Mouse (Mus musculus): ENCODE measurements at regions not wholly inside any gene's neighbourhood (a gene's known extent, or its start where the extent isn't known, plus 50 kb on each side); places are given as distances from the start of the nearest gene placed in this dataset.
"Not testable (repeated sequence)": the region's sequence is repeated elsewhere in the genome, so short reads cannot be mapped to it uniquely, and the experiment has no call there.

DNA sequence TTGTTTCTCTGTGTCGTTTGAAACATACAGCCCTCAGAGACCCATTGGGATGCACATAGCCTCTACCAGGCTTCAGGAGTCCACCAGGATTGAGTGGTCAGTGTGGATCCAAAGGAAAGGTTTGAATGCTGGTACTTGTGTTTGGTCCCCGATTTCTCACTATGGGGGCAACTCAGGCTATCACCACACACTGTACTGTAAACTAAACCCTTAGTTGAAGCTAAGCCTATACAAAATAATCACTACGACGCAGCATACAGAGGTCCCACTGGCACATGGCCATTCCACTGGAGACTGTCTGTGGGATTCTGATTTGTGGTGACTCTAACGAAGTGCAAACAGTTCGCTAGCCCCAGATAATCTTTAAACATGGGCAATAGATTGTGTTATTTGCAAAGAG is 91.5 kb upstream of the Gm5148 start:
- no peak overlapping the region for H3K4me2 ChIP-seq (ENCODE audit: low read depth, low read length)
- no peak overlapping the region for H3K27ac ChIP-seq (ENCODE audit: low read length)
- H3K9ac ChIP-seq (ENCODE audit: low read length): no peak overlapping the region
- no peaks in the 10 kb centered on the region for H3K27me3 ChIP-seq (ENCODE audit: control insufficient read depth, insufficient read depth, low read length)
- no peaks in the 10 kb centered on the region for H3K4me1 ChIP-seq (ENCODE audit: control insufficient read depth, insufficient read depth, low read length)
- H3K36me3 ChIP-seq (ENCODE audit: control insufficient read depth, insufficient read depth): no peaks in the 10 kb centered on the region
- WGBS: 92% methylated on average over 6 of the region's 6 CpGs
- ATAC-seq (replicated peaks; ENCODE audit: extremely low read depth, insufficient read depth, low FRiP score): no peak
- H3K9me3 ChIP-seq (replicated peaks; ENCODE audit: control insufficient read depth, low read length): no peaks in the 10 kb centered on the region
- no peak overlapping the region for H3K4me3 ChIP-seq (ENCODE audit: low read length)

DNA sequence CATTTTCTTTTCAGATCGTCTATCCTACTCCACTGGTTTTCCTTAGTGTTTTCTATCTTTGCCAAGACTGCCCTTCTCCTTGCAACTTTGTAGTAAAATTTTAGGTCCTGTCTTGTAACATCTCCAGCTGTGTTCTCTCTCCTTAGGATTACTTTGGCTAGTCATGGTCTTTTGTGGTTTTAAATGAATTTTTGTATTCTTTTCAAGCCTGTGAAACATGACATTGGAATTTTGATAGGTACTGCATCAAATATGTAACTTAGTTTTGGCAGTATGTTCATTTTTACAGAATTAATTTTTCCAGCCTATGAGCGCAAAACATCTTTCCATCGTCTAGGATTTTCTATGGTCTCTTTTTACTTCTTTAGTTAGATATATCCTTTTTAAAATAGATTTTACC is 88.6 kb upstream of the Gm5148 start:
- H3K36me3 ChIP-seq (ENCODE audit: control insufficient read depth, insufficient read depth): no peaks in the 10 kb centered on the region
- ATAC-seq (replicated peaks; ENCODE audit: extremely low read depth, insufficient read depth, low FRiP score): no peak
- no peak overlapping the region for H3K27ac ChIP-seq (ENCODE audit: low read length)
- 80% methylated on average over 3 of the region's 3 CpGs for WGBS
- H3K9me3 ChIP-seq (replicated peaks; ENCODE audit: control insufficient read depth, low read length): peaks cover 7% of the 10 kb centered on the region
- no peak overlapping the region for H3K9ac ChIP-seq (ENCODE audit: low read length)
- no peak overlapping the region for H3K4me2 ChIP-seq (ENCODE audit: low read depth, low read length)
- no peak overlapping the region for H3K4me3 ChIP-seq (ENCODE audit: low read length)
- H3K27me3 ChIP-seq (ENCODE audit: control insufficient read depth, insufficient read depth, low read length): no peaks in the 10 kb centered on the region
- no peaks in the 10 kb centered on the region for H3K4me1 ChIP-seq (ENCODE audit: control insufficient read depth, insufficient read depth, low read length)

DNA sequence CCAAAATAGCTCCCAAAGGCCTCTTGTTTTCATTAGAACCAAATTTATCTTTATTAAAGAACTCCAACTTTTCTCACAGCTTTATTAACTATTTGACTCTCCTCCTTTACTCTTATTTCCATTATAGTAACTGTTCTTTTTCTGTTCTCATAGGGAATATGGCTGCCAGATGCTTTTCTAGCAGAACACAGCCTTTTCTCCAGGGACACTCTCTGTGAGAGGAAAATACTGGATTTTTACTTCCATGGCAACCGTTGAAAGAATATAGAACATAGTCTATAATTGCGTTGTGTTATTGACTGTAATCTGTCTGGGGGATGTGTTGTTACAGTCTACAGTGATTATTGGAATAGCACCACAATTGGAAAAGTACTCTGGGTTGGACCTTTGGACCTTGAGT is 87.1 kb upstream of the Gm5148 start:
- Histone ChIP-seq H3K36me3 (ENCODE audit: control insufficient read depth, insufficient read depth) (no peaks in the 10 kb centered on the region), H3K4me3 (ENCODE audit: low read length) (no peak overlapping the region), H3K27ac (ENCODE audit: low read length) (no peak overlapping the region), H3K9me3 (replicated peaks; ENCODE audit: control insufficient read depth, low read length) (peaks cover 7% of the 10 kb centered on the region), H3K4me2 (ENCODE audit: low read depth, low read length) (no peak overlapping the region), H3K4me1 (ENCODE audit: control insufficient read depth, insufficient read depth, low read length) (no peaks in the 10 kb centered on the region), H3K9ac (ENCODE audit: low read length) (no peak overlapping the region), H3K27me3 (ENCODE audit: control insufficient read depth, insufficient read depth, low read length) (no peaks in the 10 kb centered on the region)
- 94% methylated on average over 2 of the region's 2 CpGs for WGBS
- ATAC-seq (replicated peaks; ENCODE audit: extremely low read depth, insufficient read depth, low FRiP score): no peak

DNA sequence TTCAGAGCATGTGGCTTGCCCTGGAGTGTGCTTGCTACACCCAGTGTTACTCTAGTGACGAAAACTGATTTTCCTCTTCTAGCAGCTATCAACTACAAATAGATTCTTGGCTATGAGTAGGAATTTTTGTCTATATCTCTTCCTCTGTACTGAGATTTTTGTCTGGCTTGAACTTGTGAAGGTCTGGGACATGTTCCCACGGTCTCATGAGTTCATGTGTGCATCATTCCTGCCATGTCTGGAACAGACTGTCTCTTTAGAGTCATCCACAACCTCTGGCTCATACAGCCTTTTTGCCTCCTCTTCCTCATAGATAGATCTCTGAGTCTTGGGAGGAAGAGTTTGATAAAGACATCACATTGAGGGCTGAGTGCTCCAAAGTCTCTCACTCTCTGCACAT is 86.5 kb upstream of the Gm5148 start:
- H3K9me3 ChIP-seq (replicated peaks; ENCODE audit: control insufficient read depth, low read length): peaks cover 7% of the 10 kb centered on the region
- H3K4me3 ChIP-seq (ENCODE audit: low read length): no peak overlapping the region
- no peak overlapping the region for H3K4me2 ChIP-seq (ENCODE audit: low read depth, low read length)
- no peaks in the 10 kb centered on the region for H3K27me3 ChIP-seq (ENCODE audit: control insufficient read depth, insufficient read depth, low read length)
- no peak for ATAC-seq (replicated peaks; ENCODE audit: extremely low read depth, insufficient read depth, low FRiP score)
- no peaks in the 10 kb centered on the region for H3K36me3 ChIP-seq (ENCODE audit: control insufficient read depth, insufficient read depth)
- 64% methylated on average over 2 of the region's 2 CpGs for WGBS
- H3K9ac ChIP-seq (ENCODE audit: low read length): no peak overlapping the region
- H3K4me1 ChIP-seq (ENCODE audit: control insufficient read depth, insufficient read depth, low read length): no peaks in the 10 kb centered on the region
- H3K27ac ChIP-seq (ENCODE audit: low read length): no peak overlapping the region

- WGBS: 44% methylated on average over 6 of the region's 6 CpGs
- H3K9ac ChIP-seq (ENCODE audit: low read length): no peak overlapping the region
- no peak overlapping the region for H3K27ac ChIP-seq (ENCODE audit: low read length)
- peaks cover 7% of the 10 kb centered on the region for H3K9me3 ChIP-seq (replicated peaks; ENCODE audit: control insufficient read depth, low read length)
- peaks cover 4% of the 10 kb centered on the region; the same call in 1 of the 2 replicates for H3K4me1 ChIP-seq (ENCODE audit: control insufficient read depth, insufficient read depth, low read length)
- H3K4me2 ChIP-seq (ENCODE audit: low read depth, low read length): no peak overlapping the region
- peak; percentile 59; the same call in 1 of the 2 replicates for ATAC-seq (replicated peaks; ENCODE audit: extremely low read depth, insufficient read depth, low FRiP score)
- H3K36me3 ChIP-seq (ENCODE audit: control insufficient read depth, insufficient read depth): no peaks in the 10 kb centered on the region
- H3K4me3 ChIP-seq (ENCODE audit: low read length): no peak overlapping the region
- no peaks in the 10 kb centered on the region for H3K27me3 ChIP-seq (ENCODE audit: control insufficient read depth, insufficient read depth, low read length)
Measured at GRCm38 (mm10) chr3:37805805-37806148, 81.5 kb upstream of the Gm5148 start.

DNA sequence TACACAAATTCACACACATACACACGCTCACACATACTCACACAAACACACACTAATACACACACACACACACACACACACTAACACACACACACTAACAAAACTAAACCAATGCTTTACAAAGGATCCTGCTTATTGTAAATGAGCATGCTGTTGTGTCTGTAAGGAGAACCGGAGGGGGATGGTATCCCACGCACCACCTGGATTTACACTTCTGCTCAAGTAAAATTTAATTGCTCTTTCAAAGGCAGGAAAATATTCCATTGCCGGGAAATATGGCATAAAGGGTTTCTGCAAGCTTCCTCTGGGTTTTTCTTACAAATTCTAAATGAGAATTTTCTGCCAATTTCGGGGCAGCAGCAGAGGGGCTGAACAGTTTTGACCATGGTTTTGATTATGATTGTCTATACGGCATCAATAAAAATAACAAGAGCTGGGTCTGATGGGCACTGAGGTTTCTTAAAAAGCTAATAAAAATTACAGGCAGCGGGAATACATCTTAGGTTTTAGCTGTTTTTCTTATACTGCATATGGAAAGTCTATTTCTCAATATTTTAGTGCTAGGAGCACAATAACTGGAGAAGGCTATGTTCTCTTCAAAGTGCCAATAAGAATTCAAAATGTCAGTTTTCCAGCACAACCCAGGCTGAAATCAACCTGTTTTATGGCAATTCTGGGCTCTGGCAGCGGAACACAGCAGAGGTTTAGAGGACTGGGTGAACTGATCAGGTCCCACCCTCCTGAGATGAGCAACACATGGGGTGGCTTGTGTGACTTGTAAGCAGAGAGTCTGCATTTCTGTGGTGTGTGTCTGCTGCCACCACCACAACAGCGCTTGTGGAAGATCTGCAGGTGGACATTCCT is 80.9 kb upstream of the Gm5148 start:
- 81% methylated on average over 9 of the region's 9 CpGs for WGBS
- ATAC-seq (replicated peaks; ENCODE audit: extremely low read depth, insufficient read depth, low FRiP score): no peak; the same call in 1 of the 2 replicates

GRCm38 (mm10) chr3:37804261-37804660 is 80.0 kb upstream of the Gm5148 start:
- Histone ChIP-seq H3K27ac (ENCODE audit: low read length) (no peak overlapping the region; the same call in 1 of the 2 replicates), H3K4me1 (ENCODE audit: control insufficient read depth, insufficient read depth, low read length) (peaks cover 4% of the 10 kb centered on the region; the same call in 1 of the 2 replicates)
- WGBS: 37% methylated on average over 5 of the region's 5 CpGs

More for the DNA sequence above, 80.9 kb upstream of the Gm5148 start:
- Histone ChIP-seq H3K4me3 (ENCODE audit: low read length) (no peak overlapping the region), H3K27me3 (ENCODE audit: control insufficient read depth, insufficient read depth, low read length) (no peaks in the 10 kb centered on the region), H3K9ac (ENCODE audit: low read length) (no peak overlapping the region), H3K27ac (ENCODE audit: low read length) (no peak overlapping the region), H3K36me3 (ENCODE audit: control insufficient read depth, insufficient read depth) (no peaks in the 10 kb centered on the region), H3K4me1 (ENCODE audit: control insufficient read depth, insufficient read depth, low read length) (peaks cover 4% of the 10 kb centered on the region; the same call in 1 of the 2 replicates), H3K4me2 (ENCODE audit: low read depth, low read length) (no peak overlapping the region), H3K9me3 (replicated peaks; ENCODE audit: control insufficient read depth, low read length) (peaks cover 7% of the 10 kb centered on the region)

DNA sequence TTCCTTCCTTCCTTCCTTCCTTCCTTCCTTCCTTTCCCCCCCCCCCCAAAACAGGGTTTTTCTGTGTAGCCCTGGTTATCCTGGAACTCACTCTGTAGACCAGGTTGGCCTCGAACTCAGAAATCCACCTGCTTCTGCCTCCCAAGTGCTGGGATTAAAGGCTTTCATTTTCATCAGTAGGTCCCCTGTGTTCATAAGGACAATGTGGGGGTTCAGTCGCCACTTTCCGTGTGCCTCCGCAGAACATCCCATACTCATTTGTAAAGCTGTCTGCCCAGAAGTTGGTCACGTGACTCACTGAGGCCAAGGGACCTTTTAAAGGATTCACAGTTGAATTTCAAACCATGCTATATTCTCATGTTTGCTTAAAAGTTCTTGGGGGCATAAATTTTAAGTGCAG is 79.5 kb upstream of the Gm5148 start:
- not testable (repeated sequence) for H3K9me3 ChIP-seq (replicated peaks; ENCODE audit: control insufficient read depth, low read length); H3K4me1 ChIP-seq (ENCODE audit: control insufficient read depth, insufficient read depth, low read length); H3K36me3 ChIP-seq (ENCODE audit: control insufficient read depth, insufficient read depth); H3K27ac ChIP-seq (ENCODE audit: low read length); H3K27me3 ChIP-seq (ENCODE audit: control insufficient read depth, insufficient read depth, low read length); ATAC-seq (replicated peaks; ENCODE audit: extremely low read depth, insufficient read depth, low FRiP score); H3K4me3 ChIP-seq (ENCODE audit: low read length); H3K4me2 ChIP-seq (ENCODE audit: low read depth, low read length); H3K9ac ChIP-seq (ENCODE audit: low read length)
- 92% methylated on average over 5 of the region's 5 CpGs for WGBS

More at GRCm38 (mm10) chr3:37804261-37804660, 80.0 kb upstream of the Gm5148 start:
- no peak for ATAC-seq (replicated peaks; ENCODE audit: extremely low read depth, insufficient read depth, low FRiP score)
- Histone ChIP-seq H3K4me2 (ENCODE audit: low read depth, low read length) (no peak overlapping the region), H3K9me3 (replicated peaks; ENCODE audit: control insufficient read depth, low read length) (peaks cover 5% of the 10 kb centered on the region), H3K4me3 (ENCODE audit: low read length) (no peak overlapping the region), H3K36me3 (ENCODE audit: control insufficient read depth, insufficient read depth) (no peaks in the 10 kb centered on the region), H3K27me3 (ENCODE audit: control insufficient read depth, insufficient read depth, low read length) (no peaks in the 10 kb centered on the region), H3K9ac (ENCODE audit: low read length) (no peak overlapping the region)

- Histone ChIP-seq H3K9ac (ENCODE audit: low read length) (no peak overlapping the region), H3K9me3 (replicated peaks; ENCODE audit: control insufficient read depth, low read length) (no peaks in the 10 kb centered on the region), H3K27me3 (ENCODE audit: control insufficient read depth, insufficient read depth, low read length) (no peaks in the 10 kb centered on the region), H3K4me2 (ENCODE audit: low read depth, low read length) (no peak overlapping the region), H3K4me1 (ENCODE audit: control insufficient read depth, insufficient read depth, low read length) (peaks cover 4% of the 10 kb centered on the region; the same call in 1 of the 2 replicates), H3K27ac (ENCODE audit: low read length) (no peak overlapping the region), H3K36me3 (ENCODE audit: control insufficient read depth, insufficient read depth) (no peaks in the 10 kb centered on the region), H3K4me3 (ENCODE audit: low read length) (no peak overlapping the region)
- WGBS: 85% methylated on average over 2 of the region's 2 CpGs
- no peak for ATAC-seq (replicated peaks; ENCODE audit: extremely low read depth, insufficient read depth, low FRiP score)
Measured at GRCm38 (mm10) chr3:37801551-37801950, 77.3 kb upstream of the Gm5148 start.
